Mouse (Mus musculus): Measurements from ENCODE around the gene Gm44790. TPM values are rescaled to one million over a fixed set of nuclear protein-coding genes. Genes with fewer than 3 reads are reported as not detected.
A peak's percentile ranks its signal among the peaks of the same experiment; 100 is the strongest.

The Gm44790 gene
- polyA plus RNA-seq, 2 experiments: 0.77 to 1.5 TPM

GRCm38 (mm10) chr6:86404100-86404861 is 22.2 kb upstream of the Gm44790 start, which contains the start of gene Tia1:
Gene Tia1, plus strand, starts transcription at chr6:86404219.
- H3K27me3 ChIP-seq (ENCODE audit: control insufficient read depth, insufficient read depth, low read length): no peaks in the 10 kb centered on the region
- no peaks in the 10 kb centered on the region for H3K9me3 ChIP-seq (ENCODE audit: control insufficient read depth, low read length)
- peaks cover 14% of the 10 kb centered on the region for H3K4me1 ChIP-seq (ENCODE audit: control insufficient read depth, insufficient read depth, low read length)
- H3K9ac ChIP-seq (ENCODE audit: low read depth, low read length, severe bottlenecking): peak within 1 kb of the TSS; percentile 98
- peak within 1 kb of the TSS; percentile 67 for H3K4me3 ChIP-seq (replicated peaks; ENCODE audit: low read length)
- DNase-seq (ENCODE audit: low spot score): peak; percentile 98
- under 1% methylated on average over 61 of the region's 62 CpGs for WGBS
- peaks cover 12% of the 10 kb centered on the region; the same call in 1 of the 2 replicates for H3K36me3 ChIP-seq (ENCODE audit: control insufficient read depth, insufficient read depth, low read length)
- peak; percentile 95 for ATAC-seq (ENCODE audit: low FRiP score, low read depth)
- 0 out of 2 replicates have a peak, but pooled peaks have one; percentile 30 for TF ChIP-seq POLR2A (IDR thresholded peaks at IDR 0.05; ENCODE audit: borderline replicate concordance, extremely low read depth, insufficient read depth, insufficient read length)
- peak within 1 kb of the TSS; percentile 99 for H3K27ac ChIP-seq (replicated peaks; ENCODE audit: low read depth, low read length)
- peak within 1 kb of the TSS; percentile 59 for H3K4me2 ChIP-seq (replicated peaks; ENCODE audit: low read depth, low read length, severe bottlenecking)

DNA sequence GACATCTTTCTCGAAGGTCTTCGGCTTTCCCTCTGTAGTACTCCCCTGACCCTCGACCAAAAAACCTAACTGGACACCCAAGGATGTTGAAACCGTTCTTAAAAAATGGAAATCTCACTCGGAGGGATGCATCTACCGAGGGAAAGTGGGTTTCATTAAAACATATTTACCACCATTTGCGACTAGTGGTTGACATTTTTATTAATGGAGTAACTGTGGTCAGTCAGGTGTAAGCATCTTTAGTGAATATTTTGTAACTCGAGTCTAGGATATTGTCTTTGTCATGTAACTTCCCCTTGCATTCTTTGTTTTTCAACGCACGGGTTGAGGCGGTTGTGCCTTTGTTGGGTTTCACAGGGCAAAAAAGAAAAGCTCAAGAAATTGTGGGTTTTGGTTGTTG is 21.5 kb upstream of the Gm44790 start:
- peak overlapping the region; percentile 98 for H3K9ac ChIP-seq (ENCODE audit: low read depth, low read length, severe bottlenecking)
- peaks cover 14% of the 10 kb centered on the region for H3K4me1 ChIP-seq (ENCODE audit: control insufficient read depth, insufficient read depth, low read length)
- no peak for DNase-seq (ENCODE audit: low spot score)
- peaks cover 16% of the 10 kb centered on the region for H3K36me3 ChIP-seq (ENCODE audit: control insufficient read depth, insufficient read depth, low read length)
- H3K4me3 ChIP-seq (replicated peaks; ENCODE audit: low read length): peak overlapping the region; percentile 67
- H3K4me2 ChIP-seq (replicated peaks; ENCODE audit: low read depth, low read length, severe bottlenecking): peak overlapping the region; percentile 59
- no peak for ATAC-seq (ENCODE audit: low FRiP score, low read depth)
- H3K27me3 ChIP-seq (ENCODE audit: control insufficient read depth, insufficient read depth, low read length): no peaks in the 10 kb centered on the region
- WGBS: under 1% methylated on average over 11 of the region's 11 CpGs
- peak overlapping the region; percentile 99 for H3K27ac ChIP-seq (replicated peaks; ENCODE audit: low read depth, low read length)
- TF ChIP-seq POLR2A (IDR thresholded peaks at IDR 0.05; ENCODE audit: borderline replicate concordance, extremely low read depth, insufficient read depth, insufficient read length): no peak
- H3K9me3 ChIP-seq (ENCODE audit: control insufficient read depth, low read length): no peaks in the 10 kb centered on the region

- Histone ChIP-seq H3K36me3 (ENCODE audit: control insufficient read depth, insufficient read depth, low read length) (peaks cover 16% of the 10 kb centered on the region), H3K4me1 (ENCODE audit: control insufficient read depth, insufficient read depth, low read length) (peaks cover 11% of the 10 kb centered on the region), H3K4me2 (replicated peaks; ENCODE audit: low read depth, low read length, severe bottlenecking) (peak overlapping the region; percentile 39), H3K4me3 (replicated peaks; ENCODE audit: low read length) (no peak overlapping the region), H3K27me3 (ENCODE audit: control insufficient read depth, insufficient read depth, low read length) (no peaks in the 10 kb centered on the region), H3K9ac (ENCODE audit: low read depth, low read length, severe bottlenecking) (no peak overlapping the region), H3K9me3 (ENCODE audit: control insufficient read depth, low read length) (no peaks in the 10 kb centered on the region), H3K27ac (replicated peaks; ENCODE audit: low read depth, low read length) (no peak overlapping the region)
- ATAC-seq (ENCODE audit: low FRiP score, low read depth): no peak
- no peak for TF ChIP-seq POLR2A (IDR thresholded peaks at IDR 0.05; ENCODE audit: borderline replicate concordance, extremely low read depth, insufficient read depth, insufficient read length)
- DNase-seq (ENCODE audit: low spot score): no peak
These were observed 20.2 kb upstream of the Gm44790 start for GRCm38 (mm10) chr6:86406306-86406705.

- Histone ChIP-seq H3K4me1 (ENCODE audit: control insufficient read depth, insufficient read depth, low read length) (no peaks in the 10 kb centered on the region), H3K4me3 (replicated peaks; ENCODE audit: low read length) (no peak overlapping the region), H3K9me3 (ENCODE audit: control insufficient read depth, low read length) (no peaks in the 10 kb centered on the region), H3K9ac (ENCODE audit: low read depth, low read length, severe bottlenecking) (no peak overlapping the region), H3K36me3 (ENCODE audit: control insufficient read depth, insufficient read depth, low read length) (peaks cover 85% of the 10 kb centered on the region), H3K27me3 (ENCODE audit: control insufficient read depth, insufficient read depth, low read length) (no peaks in the 10 kb centered on the region), H3K4me2 (replicated peaks; ENCODE audit: low read depth, low read length, severe bottlenecking) (no peak overlapping the region), H3K27ac (replicated peaks; ENCODE audit: low read depth, low read length) (no peak overlapping the region)
- TF ChIP-seq POLR2A (IDR thresholded peaks at IDR 0.05; ENCODE audit: borderline replicate concordance, extremely low read depth, insufficient read depth, insufficient read length): no peak
- ATAC-seq (ENCODE audit: low FRiP score, low read depth): no peak
- DNase-seq (ENCODE audit: low spot score): no peak
- WGBS: 89% methylated on average over 6 of the region's 6 CpGs
These were observed 7.7 kb upstream of the Gm44790 start for GRCm38 (mm10) chr6:86418711-86419110.

DNA sequence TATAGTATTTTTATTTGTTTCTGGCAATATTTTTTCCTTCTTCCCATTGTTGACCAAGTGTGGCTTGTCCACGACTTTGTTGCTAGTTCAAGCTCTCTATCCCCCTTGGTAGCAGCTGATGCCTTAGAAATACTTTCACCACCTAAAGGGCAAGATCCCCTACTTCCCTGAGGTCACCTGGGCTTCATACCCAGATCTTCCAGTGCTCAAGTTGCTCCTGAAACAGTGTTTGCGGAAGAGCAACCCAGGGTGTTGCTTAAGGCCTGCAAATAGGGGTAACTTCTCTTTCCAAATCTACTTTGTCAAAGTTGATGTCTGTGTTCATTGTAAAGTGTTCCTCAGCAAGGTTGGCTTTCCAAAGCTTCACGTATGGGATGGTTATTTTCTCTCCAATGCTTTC is 7.2 kb upstream of the Gm44790 start:
- no peak overlapping the region for H3K27ac ChIP-seq (replicated peaks; ENCODE audit: low read depth, low read length)
- no peaks in the 10 kb centered on the region for H3K9me3 ChIP-seq (ENCODE audit: control insufficient read depth, low read length)
- no peaks in the 10 kb centered on the region for H3K4me1 ChIP-seq (ENCODE audit: control insufficient read depth, insufficient read depth, low read length)
- no peak overlapping the region for H3K9ac ChIP-seq (ENCODE audit: low read depth, low read length, severe bottlenecking)
- ATAC-seq (ENCODE audit: low FRiP score, low read depth): no peak
- WGBS: 93% methylated on average over 3 of the region's 3 CpGs
- peaks cover 83% of the 10 kb centered on the region for H3K36me3 ChIP-seq (ENCODE audit: control insufficient read depth, insufficient read depth, low read length)
- TF ChIP-seq POLR2A (IDR thresholded peaks at IDR 0.05; ENCODE audit: borderline replicate concordance, extremely low read depth, insufficient read depth, insufficient read length): no peak
- DNase-seq (ENCODE audit: low spot score): no peak
- H3K4me2 ChIP-seq (replicated peaks; ENCODE audit: low read depth, low read length, severe bottlenecking): no peak overlapping the region
- H3K27me3 ChIP-seq (ENCODE audit: control insufficient read depth, insufficient read depth, low read length): no peaks in the 10 kb centered on the region
- no peak overlapping the region for H3K4me3 ChIP-seq (replicated peaks; ENCODE audit: low read length)
